Mouse (Mus musculus): ENCODE data around the gene Gm10320.

Gene Gm10320

GRCm38 (mm10) chr13:98456398-98456797 is 35.4 kb downstream of the Gm10320 start:
- no peak for DNase-seq

- DNase-seq = no peak
These were observed 36.2 kb downstream of the Gm10320 start for GRCm38 (mm10) chr13:98455646-98456045.

- no peak for DNase-seq
These were observed 37.4 kb downstream of the Gm10320 start for GRCm38 (mm10) chr13:98454224-98454967.

GRCm38 (mm10) chr13:98453146-98453545 is 38.7 kb downstream of the Gm10320 start:
- DNase-seq = no peak

- no peak for DNase-seq
These were observed 43.1 kb downstream of the Gm10320 start for GRCm38 (mm10) chr13:98448696-98449095.

- no peak for DNase-seq
These were observed 44.1 kb downstream of the Gm10320 start for GRCm38 (mm10) chr13:98447741-98448140.

- DNase-seq = no peak
These were observed 46.2 kb downstream of the Gm10320 start for GRCm38 (mm10) chr13:98445391-98446125.

- DNase-seq = no peak
These were observed 50.8 kb downstream of the Gm10320 start for GRCm38 (mm10) chr13:98441001-98441400.

- DNase-seq = no peak
These were observed 51.4 kb downstream of the Gm10320 start for GRCm38 (mm10) chr13:98440293-98440952.
